Mouse (Mus musculus) C2C12 (cell line): Measurements from ENCODE around the gene Sirpa.

Source experiments
- CEBPB ChIP-seq: IDR thresholded peaks from one replicate; pipeline ENCODE4 v1.6.1; 2011; ENCODE audit warnings: low read depth, mild to moderate bottlenecking, control low read depth, moderate library complexity
- CTCF ChIP-seq: IDR thresholded peaks from one replicate; pipeline ENCODE4 v1.5.1; 2011; ENCODE audit not compliant: control insufficient read depth, insufficient read depth, insufficient read length
- FOSL1 ChIP-seq: IDR thresholded peaks from one replicate; pipeline ENCODE4 v1.8.0; 2011; ENCODE audit warnings: mild to moderate bottlenecking, low read length; ENCODE audit not compliant: poor library complexity, insufficient read depth, severe bottlenecking
- MAX ChIP-seq: IDR thresholded peaks from one replicate; pipeline ENCODE4 v1.6.1; 2011; ENCODE audit warnings: mild to moderate bottlenecking, control low read depth
- MYOD1 ChIP-seq: IDR thresholded peaks from one replicate; pipeline ENCODE4 v1.6.1; 2011; ENCODE audit warnings: low read depth; ENCODE audit not compliant: control insufficient read depth, insufficient read length
- MYOG ChIP-seq: IDR thresholded peaks from one replicate; pipeline ENCODE4 v1.6.1; 2011; ENCODE audit not compliant: control insufficient read depth, insufficient read length; ENCODE audit errors: extremely low read depth

GRCm38 (mm10) chr2:129576611-129577447, 15.8 kb upstream of the Sirpa start:
- no peak for TF ChIP-seq CTCF
- no peak for TF ChIP-seq MYOG
- no peak for TF ChIP-seq MAX
- TF ChIP-seq CEBPB, result no peak
- no peak for TF ChIP-seq FOSL1
- TF ChIP-seq MYOD1, result no peak
